Mouse (Mus musculus) CH12.LX (cell line): Measurements from ENCODE around the gene Creb5. TPM values are rescaled to one million over a fixed set of nuclear protein-coding genes. Genes with fewer than 3 reads are reported as not detected.

Experiments
- DNase-seq: peaks from one replicate; pipeline ENCODE4 v3.0.0-alpha.2; 2013; ENCODE audit errors: extremely low read depth
- H3K27ac ChIP-seq: 2 replicates; pipeline ENCODE4 v1.5.1; 2012; ENCODE audit warnings: low read depth, mild to moderate bottlenecking, control low read depth, moderate library complexity; ENCODE audit not compliant: insufficient read depth
- H3K27me3 ChIP-seq: replicated peaks from 2 replicates; pipeline ENCODE3; 2012; ENCODE audit warnings: inconsistent platforms
- H3K36me3 ChIP-seq, 2 experiments: replicated peaks in 1 of 2; 2 replicates each; pipeline versions ENCODE3 to v1.6.1; 2012; ENCODE audit warnings: inconsistent platforms in 1 of 2, low read length in 1 of 2, mild to moderate bottlenecking in 1 of 2, mixed read lengths in 1 of 2, moderate library complexity in 1 of 2; ENCODE audit not compliant: control insufficient read depth in 1 of 2, insufficient read depth in 1 of 2
- H3K4me1 ChIP-seq, 2 experiments: 2 replicates each; pipeline ENCODE4 v1.6.1; 2012; ENCODE audit warnings: inconsistent platforms in 1 of 2, moderate library complexity in 1 of 2; ENCODE audit not compliant: insufficient read depth in 2 of 2, control insufficient read depth in 1 of 2
- H3K4me2 ChIP-seq: 2 replicates; pipeline ENCODE4 v1.6.1; 2012; ENCODE audit warnings: low read depth, mild to moderate bottlenecking, control low read depth; ENCODE audit not compliant: poor library complexity, insufficient read depth, severe bottlenecking
- H3K4me3 ChIP-seq, 3 experiments: fragments of 150-350 bp in 1 of 3; sonication (generic) in 1 of 3; replicated peaks in 1 of 3; 2 replicates each; pipeline versions ENCODE3 to v1.5.1; 2011 to 2012; ENCODE audit warnings: low read depth in 2 of 3, low read length in 2 of 3, mild to moderate bottlenecking in 2 of 3, moderate library complexity in 2 of 3, control low read depth in 1 of 3, improper control_type of control experiment in 1 of 3, inconsistent platforms in 1 of 3, mixed read lengths in 1 of 3; ENCODE audit not compliant: poor library complexity in 1 of 3
- H3K79me2 ChIP-seq: replicated peaks from 2 replicates; pipeline ENCODE4 v1.6.1; 2012; ENCODE audit warnings: mild to moderate bottlenecking, moderate library complexity; ENCODE audit not compliant: control insufficient read depth, poor library complexity, insufficient read depth, severe bottlenecking; ENCODE audit errors: extremely low read depth
- H3K9ac ChIP-seq: 2 replicates; pipeline ENCODE4 v1.6.1; 2012; ENCODE audit warnings: low read depth, mild to moderate bottlenecking, control low read depth, moderate library complexity; ENCODE audit not compliant: insufficient read depth
- H3K9me3 ChIP-seq: replicated peaks from 2 replicates; pipeline ENCODE3; 2012; ENCODE audit warnings: low read length, inconsistent platforms, mixed read lengths
- BHLHE40 ChIP-seq: IDR thresholded peaks from 2 replicates; pipeline ENCODE4 v1.6.1; 2011; ENCODE audit warnings: mild to moderate bottlenecking, low read depth, low read length, improper control_type of control experiment
- CTCF ChIP-seq, 2 experiments: IDR thresholded peaks in 1 of 2; conservative IDR thresholded peaks in 1 of 2; 2 replicates each; pipeline ENCODE4 v1.5.1; 2011 to 2012; ENCODE audit warnings: low read depth in 2 of 2, low read length in 2 of 2, improper control_type of control experiment in 1 of 2, inconsistent platforms in 1 of 2, mild to moderate bottlenecking in 1 of 2, moderate library complexity in 1 of 2
- E2F4 ChIP-seq: IDR thresholded peaks from 2 replicates; pipeline ENCODE4 v1.6.1; 2011; ENCODE audit warnings: low read depth, low read length, improper control_type of control experiment; ENCODE audit not compliant: insufficient replicate concordance
- ELF1 ChIP-seq: IDR thresholded peaks from 2 replicates; pipeline ENCODE4 v1.6.1; 2014; ENCODE audit warnings: low read depth, mild to moderate bottlenecking, inconsistent platforms, low read length, improper control_type of control experiment
- EP300 ChIP-seq: IDR thresholded peaks from 2 replicates; pipeline ENCODE4 v1.6.1; 2011; ENCODE audit warnings: low read length, improper control_type of control experiment
- GABPA ChIP-seq: IDR thresholded peaks from 2 replicates; pipeline ENCODE4 v1.6.1; 2012; ENCODE audit warnings: low read depth, low read length, improper control_type of control experiment, inconsistent platforms; ENCODE audit not compliant: insufficient replicate concordance
- HCFC1 ChIP-seq: IDR thresholded peaks from 2 replicates; pipeline ENCODE4 v1.6.1; 2012; ENCODE audit warnings: low read depth, mild to moderate bottlenecking, inconsistent platforms, low read length, improper control_type of control experiment
- IRF4 ChIP-seq: IDR thresholded peaks from 2 replicates; pipeline ENCODE4 v1.6.1; 2014; ENCODE audit warnings: low read depth, mild to moderate bottlenecking, inconsistent platforms, low read length, improper control_type of control experiment
- JUN ChIP-seq: IDR thresholded peaks from 2 replicates; pipeline ENCODE4 v1.6.1; 2011; ENCODE audit warnings: low read depth, mild to moderate bottlenecking, low read length, improper control_type of control experiment, moderate library complexity; ENCODE audit not compliant: insufficient read depth
- JUND ChIP-seq: conservative IDR thresholded peaks from 2 replicates; pipeline ENCODE4 v1.6.1; 2011; ENCODE audit warnings: low read depth, low read length, improper control_type of control experiment
- MAX ChIP-seq: IDR thresholded peaks from 2 replicates; pipeline ENCODE4 v1.6.1; 2011; ENCODE audit warnings: low read length, improper control_type of control experiment
- MXI1 ChIP-seq: IDR thresholded peaks from 2 replicates; pipeline ENCODE4 v1.6.1; 2011; ENCODE audit warnings: mild to moderate bottlenecking, low read depth, low read length, improper control_type of control experiment
- NELFE ChIP-seq: IDR thresholded peaks from 2 replicates; pipeline ENCODE4 v1.6.1; 2011; ENCODE audit warnings: low read depth, low read length, improper control_type of control experiment
- NRF1 ChIP-seq: IDR thresholded peaks from 2 replicates; pipeline ENCODE4 v1.6.1; 2014; ENCODE audit warnings: low read depth, mild to moderate bottlenecking, inconsistent platforms, low read length, improper control_type of control experiment, moderate library complexity
- PAX5 ChIP-seq: IDR thresholded peaks from 2 replicates; pipeline ENCODE4 v1.6.1; 2012; ENCODE audit warnings: low read length, inconsistent platforms, mixed read lengths
- POLR2A ChIP-seq: IDR thresholded peaks from 2 replicates; pipeline ENCODE4 v1.6.1; 2011; ENCODE audit warnings: low read depth, mild to moderate bottlenecking, improper control_type of control experiment, low read length
- POLR2AphosphoS2 ChIP-seq: IDR thresholded peaks from 2 replicates; pipeline ENCODE4 v1.6.1; 2011; ENCODE audit warnings: low read depth, low read length, improper control_type of control experiment
- RAD21 ChIP-seq: IDR thresholded peaks from 2 replicates; pipeline ENCODE4 v1.6.1; 2011; ENCODE audit warnings: low read depth, mild to moderate bottlenecking, low read length, improper control_type of control experiment, moderate library complexity
- RCOR1 ChIP-seq: conservative IDR thresholded peaks from 2 replicates; pipeline ENCODE4 v1.6.1; 2012; ENCODE audit warnings: low read depth, mild to moderate bottlenecking, inconsistent platforms, low read length, improper control_type of control experiment
- SIN3A ChIP-seq: IDR thresholded peaks from 2 replicates; pipeline ENCODE4 v1.6.1; 2012; ENCODE audit warnings: low read length, improper control_type of control experiment, inconsistent platforms
- SMC3 ChIP-seq: IDR thresholded peaks from 2 replicates; pipeline ENCODE4 v1.6.1; 2011; ENCODE audit warnings: low read depth, low read length, improper control_type of control experiment
- TBP ChIP-seq: conservative IDR thresholded peaks from 2 replicates; pipeline ENCODE4 v1.6.1; 2011; ENCODE audit warnings: low read depth, low read length, improper control_type of control experiment
- USF2 ChIP-seq: conservative IDR thresholded peaks from 2 replicates; pipeline ENCODE4 v1.6.1; 2011; ENCODE audit warnings: low read depth, low read length, improper control_type of control experiment
- ZC3H11A ChIP-seq: IDR thresholded peaks from 2 replicates; pipeline ENCODE4 v1.6.1; 2012; ENCODE audit warnings: low read depth, mild to moderate bottlenecking, inconsistent platforms, low read length, improper control_type of control experiment
- ZKSCAN1 ChIP-seq: IDR thresholded peaks from 2 replicates; pipeline ENCODE4 v1.6.1; 2012; ENCODE audit warnings: low read depth, inconsistent platforms, low read length, improper control_type of control experiment, borderline replicate concordance
- ZMIZ1 ChIP-seq: IDR thresholded peaks from 2 replicates; pipeline ENCODE4 v1.6.1; 2012; ENCODE audit warnings: low read depth, mild to moderate bottlenecking, inconsistent platforms, low read length, improper control_type of control experiment
- ZNF384 ChIP-seq: IDR thresholded peaks from 2 replicates; pipeline ENCODE4 v1.6.1; 2012; ENCODE audit warnings: low read depth, low read length, improper control_type of control experiment, inconsistent platforms
- dilution Hi-C: fragments of 300-500 bp; cut with MboI; formaldehyde crosslinking; loops from 2 replicates; pipeline ENCODE4 v1.14.3; 2020; ENCODE audit warnings: low sequenced_read_pairs; ENCODE audit not compliant: extremely low pct_unique_long_range_greater_than_20kb, extremely low pct_ligation_motif_present
- in situ Hi-C: fragments of 300-500 bp; cut with MboI; formaldehyde crosslinking; loops from 3 replicates; pipeline ENCODE4 v1.14.3; 2019; ENCODE audit warnings: low sequenced_read_pairs, low pct_ligation_motif_present, low pct_unique_long_range_greater_than_20kb, mixed read lengths
- polyA plus RNA-seq: library from polyadenylated mRNA; unstranded; fragments of >175 nt; gene quantifications from 2 replicates; pipeline ENCODE4 v1.2.1, GENCODE M21; 2012; ENCODE audit warnings: low read depth; ENCODE audit not compliant: insufficient read length
- total RNA-seq, 2 experiments: library from RNA; depleted of rRNA; stranded (reverse); fragments of 300-350 nt in 1 of 2; fragments of >200 nt in 1 of 2; gene quantifications; 2 replicates each; pipeline ENCODE4 v1.2.3; 2012 to 2014

Creb5 gene
- total and polyA plus RNA-seq, 3 experiments, result 0.68 to 2.1 (median 0.86) TPM

DNA sequence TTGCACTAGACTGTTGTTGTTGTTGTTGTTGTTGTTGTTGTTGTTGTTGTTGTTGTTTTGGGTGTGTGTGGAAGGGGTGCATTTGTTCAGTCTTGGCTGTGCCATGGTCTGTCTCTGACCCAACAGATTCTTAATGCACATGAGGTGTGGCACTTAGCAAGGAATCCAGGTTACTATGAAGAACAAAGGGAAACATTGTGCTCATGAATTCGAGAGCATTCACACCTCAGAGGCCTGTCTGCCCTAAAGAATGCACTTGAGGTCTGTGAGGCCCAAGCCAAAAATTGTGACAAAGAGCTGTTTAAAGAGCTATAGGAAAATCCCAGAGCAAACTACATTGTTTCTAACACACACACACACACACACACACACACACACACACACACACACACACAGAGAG is 377.7 kb downstream of the Creb5 start:
- Histone ChIP-seq H3K9me3 (no peaks in the 10 kb centered on the region), H3K4me3 (no peak overlapping the region), H3K79me2 (no peaks in the 10 kb centered on the region), H3K27me3 (no peaks in the 10 kb centered on the region), H3K27ac (no peak overlapping the region), H3K4me2 (no peak overlapping the region), H3K4me1 (peaks cover 0 to 19% of the 10 kb centered on the region in 2 experiments; a peak in 2 of 4 replicates), H3K36me3 (no peaks in the 10 kb centered on the region), H3K9ac (no peak overlapping the region)
- dilution Hi-C loops, result no loop called here
- in situ Hi-C loops, result no loop called here
- DNase-seq, result no peak
- TF ChIP-seq POLR2A, result no peak
- no peak for TF ChIP-seq ZKSCAN1
- TF ChIP-seq E2F4, result no peak
- no peak for TF ChIP-seq RAD21
- TF ChIP-seq EP300, result no peak

DNA sequence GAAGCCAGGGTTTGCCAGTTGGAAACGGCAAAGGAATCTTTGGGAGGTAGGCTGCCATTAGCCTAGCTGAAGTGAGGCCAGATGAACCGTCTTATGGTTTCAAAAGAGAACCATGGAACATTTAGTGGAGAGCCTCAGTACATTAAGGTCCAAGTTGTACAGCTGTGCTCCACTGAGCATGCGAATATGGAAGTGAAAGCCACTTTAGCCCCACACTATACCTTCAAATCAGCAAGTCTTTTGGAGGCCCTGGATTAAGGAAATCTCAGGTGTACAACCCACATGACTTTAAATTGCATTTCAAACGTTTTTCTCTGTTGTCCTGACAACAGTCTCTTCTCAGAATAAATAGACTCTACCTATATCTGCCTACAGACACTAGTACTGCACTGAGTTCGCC is 379.4 kb downstream of the Creb5 start:
- peak overlapping the region; percentile 58 for H3K4me2 ChIP-seq
- peak; percentile 42 for DNase-seq
- dilution Hi-C loops, result no loop called here
- no peak for TF ChIP-seq E2F4
- TF ChIP-seq MAX, result peak; percentile 57; the same call in 1 of the 2 replicates
- no peak for TF ChIP-seq ZC3H11A
- no peak for TF ChIP-seq POLR2A
- no peak for TF ChIP-seq SIN3A
- TF ChIP-seq BHLHE40, result no peak
- no peak for TF ChIP-seq JUND
- no peak for TF ChIP-seq GABPA
- TF ChIP-seq JUN, result no peak
- TF ChIP-seq PAX5, result no peak
- no peak; the same call in 1 of the 2 replicates for TF ChIP-seq MXI1
- no peak for TF ChIP-seq HCFC1
- peak; percentile 78 for TF ChIP-seq IRF4
- TF ChIP-seq NELFE, result no peak
- no peak for TF ChIP-seq POLR2AphosphoS2
- no peak for TF ChIP-seq ZMIZ1
- no peak for TF ChIP-seq TBP
- no peak for TF ChIP-seq CTCF (conservative IDR thresholded peaks at IDR 0.05 in 1 of 2, IDR thresholded peaks at IDR 0.05 in 1 of 2; ENCODE audit: low read depth in 2 of 2, low read length in 2 of 2)
- no peak for TF ChIP-seq ZKSCAN1
- no peak for TF ChIP-seq ELF1
- TF ChIP-seq ZNF384, result peak; percentile 64; the same call in 1 of the 2 replicates
- TF ChIP-seq USF2, result no peak
- TF ChIP-seq RAD21, result no peak
- no peak for TF ChIP-seq RCOR1
- TF ChIP-seq EP300, result peak; percentile 76; the same call in 1 of the 2 replicates
- TF ChIP-seq NRF1, result peak; percentile 55; the same call in 1 of the 2 replicates
- TF ChIP-seq SMC3, result no peak
- TF ChIP-seq, all 38 proteins: peak for 5
- in situ Hi-C loops, result no loop called here
- H3K9ac ChIP-seq, result peak overlapping the region; percentile 11; the same call in 1 of the 2 replicates
- no peak overlapping the region for H3K4me3 ChIP-seq
- H3K27me3 ChIP-seq, result no peaks in the 10 kb centered on the region
- 0 out of 2 replicates have a peak overlapping the region, but pooled peaks have one; percentile 10 for H3K27ac ChIP-seq
- H3K4me1 ChIP-seq, result peaks cover 0 to 23% of the 10 kb centered on the region in 2 experiments; a peak in 2 of 4 replicates
- no peaks in the 10 kb centered on the region for H3K36me3 ChIP-seq
- no peaks in the 10 kb centered on the region for H3K9me3 ChIP-seq
- H3K79me2 ChIP-seq, result no peaks in the 10 kb centered on the region
